Mouse (Mus musculus) stomach, postnatal 0 days (tissue): ENCODE measurements around the gene Cpne4. TPM values are rescaled to one million over a fixed set of nuclear protein-coding genes. Genes with fewer than 3 reads are reported as not detected.

Source experiments
- ATAC-seq: fragments of 200-750 bp; cut with Nextera tagmentation; 2 replicates; pipeline ENCODE4 v1.8.0; 2017; ENCODE audit not compliant: low FRiP score, low TSS enrichment
- DNase-seq: peaks from one replicate; pipeline ENCODE4 v3.0.0-alpha.2; 2016; ENCODE audit warnings: low spot score
- H3K27ac ChIP-seq: fragments of 300-500 bp; sonication (generic); replicated peaks from 2 replicates; pipeline ENCODE4 v1.5.1; 2014; ENCODE audit warnings: mild to moderate bottlenecking, control low read depth
- H3K27me3 ChIP-seq: fragments of 300-500 bp; sonication (generic); 2 replicates; pipeline ENCODE4 v1.6.1; 2014; ENCODE audit warnings: low read length; ENCODE audit not compliant: control insufficient read depth, insufficient read depth
- H3K36me3 ChIP-seq: fragments of 300-500 bp; sonication (generic); 2 replicates; pipeline ENCODE4 v1.6.1; 2014; ENCODE audit warnings: low read length, mixed read lengths; ENCODE audit not compliant: control insufficient read depth, insufficient read depth
- H3K4me1 ChIP-seq: fragments of 300-500 bp; sonication (generic); replicated peaks from 2 replicates; pipeline ENCODE4 v1.6.1; 2014; ENCODE audit warnings: antibody characterized with exemption; ENCODE audit not compliant: control insufficient read depth, insufficient read depth
- H3K4me2 ChIP-seq: fragments of 300-500 bp; sonication (generic); replicated peaks from 2 replicates; pipeline ENCODE4 v1.6.1; 2014; ENCODE audit warnings: low read depth, mild to moderate bottlenecking, control low read depth, moderate library complexity
- H3K4me3 ChIP-seq: fragments of 300-500 bp; sonication (generic); 2 replicates; pipeline ENCODE4 v1.5.1; 2014; ENCODE audit warnings: low read depth, low read length, control low read depth
- H3K9ac ChIP-seq: fragments of 300-500 bp; sonication (generic); 2 replicates; pipeline ENCODE4 v1.6.1; 2014; ENCODE audit warnings: mild to moderate bottlenecking, low read length, control low read depth, mixed read lengths
- H3K9me3 ChIP-seq: fragments of 300-500 bp; sonication (generic); 2 replicates; pipeline ENCODE4 v1.6.1; 2016; ENCODE audit warnings: low read length; ENCODE audit not compliant: control insufficient read depth
- CTCF ChIP-seq: IDR thresholded peaks from 2 replicates; pipeline ENCODE4 v1.5.1; 2016; ENCODE audit warnings: antibody characterized with exemption, low read depth, mild to moderate bottlenecking, moderate library complexity
- EP300 ChIP-seq: optimal IDR thresholded peaks from 2 replicates; pipeline ENCODE3; 2016; ENCODE audit warnings: antibody characterized with exemption
- WGBS: fragments of 180-500 bp; shearing (Covaris S2); extraction: QIAGEN DNeasy Blood & Tissue Kit; methylation state at CpG from one replicate; pipeline ENCODE4 v1.1.7; 2014; 5-methylcytosine and 5-hydroxymethylcytosine counted together
- polyA plus RNA-seq: library from polyadenylated mRNA; unstranded; fragments of >200 nt; fragmentation: Nextera tagmentation; extraction: Ambion mirVana; gene quantifications from 2 replicates; pipeline ENCODE4 v1.2.1, GENCODE M21; 2015

The Cpne4 gene
- polyA plus RNA-seq, 1 experiment from 2014 or later, result 0.28 TPM

GRCm38 (mm10) chr9:104693145-104693544, 146.1 kb downstream of the Cpne4 start:
- no peaks in the 10 kb centered on the region for H3K4me1 ChIP-seq
- no peaks in the 10 kb centered on the region for H3K36me3 ChIP-seq
- no peak for ATAC-seq
- no peak overlapping the region for H3K27ac ChIP-seq
- no peak overlapping the region for H3K4me3 ChIP-seq
- no peak for DNase-seq
- H3K27me3 ChIP-seq, result no peaks in the 10 kb centered on the region
- no peak overlapping the region for H3K9ac ChIP-seq
- WGBS, result 31% methylated on average over 2 of the region's 2 CpGs
- no peak overlapping the region for H3K4me2 ChIP-seq
- TF ChIP-seq CTCF, result no peak
- no peaks in the 10 kb centered on the region for H3K9me3 ChIP-seq

DNA sequence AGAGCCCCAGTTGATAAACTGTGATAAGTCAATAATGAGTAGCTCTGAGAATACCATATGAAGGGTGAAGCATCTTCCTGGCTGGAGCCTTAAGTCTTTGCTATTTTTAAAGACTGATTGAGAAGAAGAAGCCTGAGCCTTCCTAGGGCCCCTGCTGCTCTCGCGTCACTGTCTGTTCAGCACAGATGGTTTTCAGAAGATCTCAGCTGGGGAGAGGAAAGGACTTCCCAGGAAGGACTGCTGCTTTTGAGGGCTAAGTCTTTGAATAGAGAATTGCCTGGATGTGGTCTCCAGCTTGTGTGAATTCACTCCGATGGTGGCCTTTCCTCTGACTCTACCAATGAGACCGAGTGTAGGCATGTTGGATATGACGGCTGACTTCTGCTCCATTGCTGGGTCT, 163.7 kb downstream of the Cpne4 start:
- no peak for DNase-seq
- H3K36me3 ChIP-seq, result no peaks in the 10 kb centered on the region
- no peaks in the 10 kb centered on the region for H3K4me1 ChIP-seq
- H3K4me3 ChIP-seq, result no peak overlapping the region
- no peak for TF ChIP-seq EP300
- no peak for TF ChIP-seq CTCF
- H3K9ac ChIP-seq, result no peak overlapping the region
- no peak overlapping the region for H3K27ac ChIP-seq
- no peak for ATAC-seq
- H3K27me3 ChIP-seq, result no peaks in the 10 kb centered on the region
- H3K4me2 ChIP-seq, result no peak overlapping the region
- no peaks in the 10 kb centered on the region for H3K9me3 ChIP-seq
- WGBS, result 89% methylated on average over 5 of the region's 5 CpGs

DNA sequence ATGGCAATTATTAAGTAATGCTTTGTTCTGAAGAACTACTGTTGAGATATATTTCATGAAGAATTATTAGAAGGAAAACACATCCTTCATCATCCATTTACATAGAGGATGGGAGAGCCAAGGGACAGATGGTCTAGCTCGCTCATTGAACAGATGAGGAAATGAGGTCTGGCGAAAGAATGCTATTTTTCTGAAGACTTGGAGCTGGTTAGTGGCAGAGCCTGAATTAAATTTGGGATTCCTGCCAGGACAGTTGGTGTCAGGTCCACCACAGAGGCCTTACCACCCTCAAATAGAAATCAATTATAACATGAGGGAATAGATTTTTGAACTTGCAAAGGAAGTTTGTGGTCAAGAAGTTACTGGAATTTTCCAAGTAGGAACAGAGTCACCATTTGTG, 178.2 kb downstream of the Cpne4 start:
- no peak for ATAC-seq
- no peaks in the 10 kb centered on the region for H3K9me3 ChIP-seq
- H3K27ac ChIP-seq, result no peak overlapping the region
- no peaks in the 10 kb centered on the region for H3K36me3 ChIP-seq
- H3K4me1 ChIP-seq, result no peaks in the 10 kb centered on the region
- H3K27me3 ChIP-seq, result no peaks in the 10 kb centered on the region
- no peak overlapping the region for H3K4me2 ChIP-seq
- WGBS, result 78% methylated on average over 2 of the region's 2 CpGs
- TF ChIP-seq EP300, result no peak
- TF ChIP-seq CTCF, result no peak
- H3K4me3 ChIP-seq, result no peak overlapping the region
- H3K9ac ChIP-seq, result no peak overlapping the region
- DNase-seq, result no peak

- H3K4me2 ChIP-seq, result no peak overlapping the region
- H3K4me3 ChIP-seq, result no peak overlapping the region
- H3K9me3 ChIP-seq, result no peaks in the 10 kb centered on the region
- ATAC-seq (no peak), DNase-seq (no peak)
- no peaks in the 10 kb centered on the region for H3K4me1 ChIP-seq
- no peak overlapping the region for H3K27ac ChIP-seq
- no peak for TF ChIP-seq EP300
- no peak for TF ChIP-seq CTCF
- H3K27me3 ChIP-seq, result no peaks in the 10 kb centered on the region
- no peaks in the 10 kb centered on the region for H3K36me3 ChIP-seq
- no peak overlapping the region for H3K9ac ChIP-seq
- 71% methylated on average over 14 of the region's 14 CpGs for WGBS
Measured at GRCm38 (mm10) chr9:104742661-104743380, 195.7 kb downstream of the Cpne4 start.

GRCm38 (mm10) chr9:104755519-104755918, 208.4 kb downstream of the Cpne4 start:
- ATAC-seq (no peak), DNase-seq (no peak)
- Histone ChIP-seq H3K9ac (no peak overlapping the region), H3K36me3 (no peaks in the 10 kb centered on the region), H3K4me2 (no peak overlapping the region), H3K9me3 (no peaks in the 10 kb centered on the region), H3K4me3 (no peak overlapping the region), H3K27me3 (no peaks in the 10 kb centered on the region), H3K4me1 (no peaks in the 10 kb centered on the region), H3K27ac (no peak overlapping the region)
- TF ChIP-seq EP300 (no peak), CTCF (no peak)
- WGBS, result 42% methylated on average over 14 of the region's 14 CpGs

- WGBS, result 71% methylated on average over 7 of the region's 7 CpGs
- H3K4me3 ChIP-seq, result no peak overlapping the region
- no peak for DNase-seq
Measured at GRCm38 (mm10) chr9:104760031-104760430, 212.9 kb downstream of the Cpne4 start.

More at GRCm38 (mm10) chr9:104760031-104760430, 212.9 kb downstream of the Cpne4 start:
- H3K27ac ChIP-seq, result no peak overlapping the region
- TF ChIP-seq CTCF, result no peak
- TF ChIP-seq EP300, result no peak
- no peak for ATAC-seq
- no peaks in the 10 kb centered on the region for H3K27me3 ChIP-seq
- H3K4me2 ChIP-seq, result no peak overlapping the region
- H3K9me3 ChIP-seq, result no peaks in the 10 kb centered on the region
- H3K36me3 ChIP-seq, result no peaks in the 10 kb centered on the region
- no peak overlapping the region for H3K9ac ChIP-seq
- no peaks in the 10 kb centered on the region for H3K4me1 ChIP-seq
